Mouse (Mus musculus) spleen, postnatal 14 days (tissue): ENCODE measurements around the gene Zcchc13.
"Not testable (repeated sequence)": the region's sequence is repeated elsewhere in the genome, so short reads cannot be mapped to it uniquely, and the experiment has no call there.

Experiments used
- DNase-seq, 2 experiments: peaks; one replicate each; pipeline ENCODE4 v3.0.0; 2021 to 2022; ENCODE audit warnings: low spot score in 2 of 2

Zcchc13 gene

GRCm38 (mm10) chrX:103644301-103644700, 13.9 kb downstream of the Zcchc13 start:
- DNase-seq: no peak

GRCm38 (mm10) chrX:103652048-103652447, 21.7 kb downstream of the Zcchc13 start:
- DNase-seq: no peak

- no peak for DNase-seq
Measured at GRCm38 (mm10) chrX:103653021-103653420, 22.6 kb downstream of the Zcchc13 start.

- no peak for DNase-seq
Measured at GRCm38 (mm10) chrX:103658985-103659384, 28.6 kb downstream of the Zcchc13 start.

- not testable (repeated sequence) for DNase-seq
Measured at GRCm38 (mm10) chrX:103664445-103664844, 34.1 kb downstream of the Zcchc13 start.

- no peak for DNase-seq
Measured at GRCm38 (mm10) chrX:103670245-103670644, 39.9 kb downstream of the Zcchc13 start.

- no peak for DNase-seq
Measured at GRCm38 (mm10) chrX:103673761-103674160, 43.4 kb downstream of the Zcchc13 start.

- DNase-seq: no peak
Measured at GRCm38 (mm10) chrX:103674674-103675073, 44.3 kb downstream of the Zcchc13 start.
